Comparison of ENCODE assay signal across 9 mouse cellular contexts in the genomic region with DNA sequence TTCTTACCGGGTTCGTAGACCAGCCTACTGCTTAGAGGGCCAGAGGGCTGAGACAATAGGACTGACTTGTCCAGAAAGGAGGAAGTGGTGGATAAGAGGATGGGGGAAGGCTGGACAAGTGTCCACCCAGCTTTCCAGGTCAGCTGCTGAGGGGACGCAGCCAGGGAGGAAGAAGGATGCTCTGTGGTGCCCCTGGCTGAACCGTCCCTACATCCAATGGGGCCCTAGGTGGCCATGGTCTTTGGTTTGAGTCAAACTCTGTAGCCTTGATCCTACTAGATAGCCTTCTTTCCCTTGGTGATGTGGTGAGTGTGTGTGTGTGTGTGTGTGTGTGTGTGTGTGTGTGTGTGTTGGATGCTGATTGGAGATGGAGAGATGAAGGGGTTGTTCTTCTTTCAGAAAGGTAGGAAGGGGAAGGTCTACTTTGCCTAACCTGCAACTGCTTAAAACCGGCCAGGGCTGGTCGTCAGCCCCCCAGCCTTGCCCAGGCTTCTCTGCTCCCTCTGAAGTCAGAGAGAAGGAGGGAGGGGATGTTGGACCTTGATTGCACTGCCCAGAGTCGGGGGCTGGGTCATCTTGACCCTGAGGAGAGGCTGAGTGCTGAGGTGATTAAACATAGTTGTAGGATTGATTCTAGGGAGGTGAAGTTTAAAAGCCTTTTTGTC. TPM values are rescaled to one million over a fixed set of nuclear protein-coding genes. Genes with fewer than 3 reads are reported as not detected.
A peak's percentile ranks its signal among the peaks of the same experiment; 100 is the strongest.
DNase-seq lines count a peak whose midpoint lies in the region; ATAC-seq and TF ChIP-seq lines count a peak whose summit lies in the region.
"Had no signal": no experiment of that assay in that cellular context is flagged by ENCODE, and none has a peak within 500 bp of the region (broad histone marks: within the 10 kb centered on the region; RNA-seq: fewer than 3 reads in every experiment).

No protein-coding gene starts in this region.

- WGBS in lung, embryonic 15.5 days = 17% methylated on average over 7 of the region's 7 CpGs
- WGBS in forebrain, postnatal 0 days = 26% methylated on average over 7 of the region's 7 CpGs
- WGBS in limb, embryonic 11.5 days = 9% methylated on average over 7 of the region's 7 CpGs
- WGBS in neural tube, embryonic 15.5 days = 17% methylated on average over 7 of the region's 7 CpGs

- no peak for ATAC-seq in lung, embryonic 15.5 days (ENCODE audit: borderline replicate concordance, extremely low read depth, low FRiP score, low TSS enrichment)
- ATAC-seq in forebrain, postnatal 0 days = no peak
- no peak for ATAC-seq in limb, embryonic 11.5 days (ENCODE audit: insufficient number of reproducible peaks, low FRiP score, low TSS enrichment, low read depth)
- ATAC-seq in neural tube, embryonic 15.5 days (ENCODE audit: low FRiP score) = no peak

- peak overlapping the region; percentile 70 for H3K9ac ChIP-seq in lung, embryonic 15.5 days
- no peak overlapping the region for H3K9ac ChIP-seq in forebrain, postnatal 0 days
- peak overlapping the region; percentile 90 for H3K9ac ChIP-seq in limb, embryonic 11.5 days (ENCODE audit: low read length)
- H3K9ac ChIP-seq in neural tube, embryonic 15.5 days (replicated peaks) = no peak overlapping the region

- no peak for DNase-seq in lung, postnatal 25 days (ENCODE audit: low spot score)
- no peak for DNase-seq in forebrain, postnatal 0 days
- no peak for DNase-seq in limb, embryonic 11.5 days (ENCODE audit: low spot score)
- DNase-seq in right cerebral cortex, postnatal 36 days (ENCODE audit: low spot score in 2 of 2) = no peak
- DNase-seq in embryo, embryonic 9.5 days (ENCODE audit: extremely low spot score) = no peak
- DNase-seq in thymus, adult 18-20 months = no peak
- DNase-seq: gastrocnemius, postnatal 25 days had no signal

- H3K27ac ChIP-seq in lung, embryonic 15.5 days = peak overlapping the region; percentile 94
- no peak overlapping the region for H3K27ac ChIP-seq in forebrain, postnatal 0 days (ENCODE audit: low read depth, low read length)
- H3K27ac ChIP-seq in limb, embryonic 11.5 days (replicated peaks; ENCODE audit: low read depth, low read length) = no peak overlapping the region; the same call in 1 of the 2 replicates
- no peak overlapping the region for H3K27ac ChIP-seq in neural tube, embryonic 15.5 days (replicated peaks)

- no peaks in the 10 kb centered on the region for H3K9me3 ChIP-seq in lung, embryonic 15.5 days
- H3K9me3 ChIP-seq in forebrain, postnatal 0 days (ENCODE audit: low read length) = no peaks in the 10 kb centered on the region
- no peaks in the 10 kb centered on the region for H3K9me3 ChIP-seq in limb, embryonic 11.5 days (ENCODE audit: control insufficient read depth, low read length)
- no peaks in the 10 kb centered on the region for H3K9me3 ChIP-seq in neural tube, embryonic 15.5 days (replicated peaks)

- peak overlapping the region; percentile 97 for H3K4me2 ChIP-seq in lung, embryonic 15.5 days
- H3K4me2 ChIP-seq in forebrain, postnatal 0 days (ENCODE audit: low read depth) = 0 out of 2 replicates have a peak overlapping the region, but pooled peaks have one; percentile 97
- H3K4me2 ChIP-seq in limb, embryonic 11.5 days (ENCODE audit: low read depth, severe bottlenecking) = peak overlapping the region; percentile 99
- peak overlapping the region; percentile 97 for H3K4me2 ChIP-seq in neural tube, embryonic 15.5 days

- H3K4me3 ChIP-seq in lung, embryonic 15.5 days = peak overlapping the region; percentile 62
- peak overlapping the region; percentile 52; the same call in 1 of the 2 replicates for H3K4me3 ChIP-seq in forebrain, postnatal 0 days (ENCODE audit: low read depth, low read length)
- peak overlapping the region; percentile 90 for H3K4me3 ChIP-seq in limb, embryonic 11.5 days (ENCODE audit: low read depth, low read length)
- H3K4me3 ChIP-seq in neural tube, embryonic 15.5 days (replicated peaks) = peak overlapping the region; percentile 66

- peaks cover 11% of the 10 kb centered on the region; the same call in 1 of the 2 replicates for H3K27me3 ChIP-seq in lung, embryonic 15.5 days
- H3K27me3 ChIP-seq in forebrain, postnatal 0 days (ENCODE audit: insufficient read depth, low read length) = peaks cover 35% of the 10 kb centered on the region
- no peaks in the 10 kb centered on the region for H3K27me3 ChIP-seq in limb, embryonic 11.5 days (ENCODE audit: control insufficient read depth, insufficient read depth, low read length)
- H3K27me3 ChIP-seq in neural tube, embryonic 15.5 days (replicated peaks) = peaks cover 59% of the 10 kb centered on the region

- H3K4me1 ChIP-seq in lung, embryonic 15.5 days = peaks cover 28% of the 10 kb centered on the region
- no peaks in the 10 kb centered on the region for H3K4me1 ChIP-seq in forebrain, postnatal 0 days (ENCODE audit: insufficient read depth)
- peaks cover 21% of the 10 kb centered on the region for H3K4me1 ChIP-seq in limb, embryonic 11.5 days (ENCODE audit: control insufficient read depth, insufficient read depth, low read length)
- peaks cover 30% of the 10 kb centered on the region for H3K4me1 ChIP-seq in neural tube, embryonic 15.5 days

- H3K36me3 ChIP-seq in lung, embryonic 15.5 days = no peaks in the 10 kb centered on the region
- H3K36me3 ChIP-seq in forebrain, postnatal 0 days (ENCODE audit: insufficient read depth) = no peaks in the 10 kb centered on the region
- H3K36me3 ChIP-seq in limb, embryonic 11.5 days (ENCODE audit: control insufficient read depth, insufficient read depth, low read length) = no peaks in the 10 kb centered on the region
- no peaks in the 10 kb centered on the region for H3K36me3 ChIP-seq in neural tube, embryonic 15.5 days

- no peak for TF ChIP-seq CTCF in forebrain, postnatal 0 days (IDR thresholded peaks at IDR 0.05; ENCODE audit: low read depth)

RNA-seq across cellular contexts. Expression of a gene that starts 2.4 kb away (rescaled TPM):
- polyA plus RNA-seq in lung, embryonic 15.5 days (2015; fragmentation: Nextera tagmentation; extraction: Ambion mirVana) = 35.4 and 36.1 TPM in 2 replicates
- 4.4 and 7.9 TPM in 2 replicates for total RNA-seq in forebrain, postnatal 0 days (2014; rRNA removed)
- 5.5 and 5.8 TPM in 2 replicates for polyA plus RNA-seq in forebrain, postnatal 0 days (2015; fragmentation: Nextera tagmentation; extraction: Ambion mirVana)
- polyA plus RNA-seq in limb, embryonic 11.5 days (2014; fragmentation: Nextera tagmentation; extraction: Ambion mirVana) = 38.8 and 41.1 TPM in 2 replicates
- polyA plus RNA-seq in neural tube, embryonic 15.5 days (2015; fragmentation: Nextera tagmentation; extraction: Ambion mirVana) = 8.8 and 12.0 TPM in 2 replicates

RNA-seq across cellular contexts. Expression of a gene that starts 36.5 kb away (rescaled TPM):
- polyA plus RNA-seq in lung, embryonic 15.5 days (2015; fragmentation: Nextera tagmentation; extraction: Ambion mirVana) = 1.2 and 1.4 TPM in 2 replicates
- 0.86 and 1.0 TPM in 2 replicates for total RNA-seq in forebrain, postnatal 0 days (2014; rRNA removed)
- polyA plus RNA-seq in forebrain, postnatal 0 days (2015; fragmentation: Nextera tagmentation; extraction: Ambion mirVana) = 1.1 and 1.4 TPM in 2 replicates
- polyA plus RNA-seq in limb, embryonic 11.5 days (2014; fragmentation: Nextera tagmentation; extraction: Ambion mirVana) = 0.45 and 0.61 TPM in 2 replicates
- polyA plus RNA-seq in neural tube, embryonic 15.5 days (2015; fragmentation: Nextera tagmentation; extraction: Ambion mirVana) = 0.59 and 1.3 TPM in 2 replicates

RNA-seq across cellular contexts. Expression of a gene that starts 54.6 kb away (rescaled TPM):
- polyA plus RNA-seq in lung, embryonic 15.5 days (2015; fragmentation: Nextera tagmentation; extraction: Ambion mirVana) = not detected in 2 replicates
- not detected in 2 replicates for total RNA-seq in forebrain, postnatal 0 days (2014; rRNA removed)
- polyA plus RNA-seq in forebrain, postnatal 0 days (2015; fragmentation: Nextera tagmentation; extraction: Ambion mirVana) = not detected in 2 replicates
- polyA plus RNA-seq in limb, embryonic 11.5 days (2014; fragmentation: Nextera tagmentation; extraction: Ambion mirVana) = 0.13 TPM in 1 of 2 replicates, not detected in the other
- polyA plus RNA-seq in neural tube, embryonic 15.5 days (2015; fragmentation: Nextera tagmentation; extraction: Ambion mirVana) = not detected in 2 replicates
- total RNA-seq: gastrocnemius, postnatal 25 days had no signal

RNA-seq across cellular contexts. Expression of a gene that starts 57.6 kb away (rescaled TPM):
- 0.71 and 1.1 TPM in 2 replicates for polyA plus RNA-seq in lung, embryonic 15.5 days (2015; fragmentation: Nextera tagmentation; extraction: Ambion mirVana)
- total RNA-seq in forebrain, postnatal 0 days (2014; rRNA removed) = 28.2 and 29.1 TPM in 2 replicates
- 12.0 and 20.1 TPM in 2 replicates for polyA plus RNA-seq in forebrain, postnatal 0 days (2015; fragmentation: Nextera tagmentation; extraction: Ambion mirVana)
- polyA plus RNA-seq in limb, embryonic 11.5 days (2014; fragmentation: Nextera tagmentation; extraction: Ambion mirVana) = 0.09 and 0.65 TPM in 2 replicates
- 14.8 and 21.3 TPM in 2 replicates for polyA plus RNA-seq in neural tube, embryonic 15.5 days (2015; fragmentation: Nextera tagmentation; extraction: Ambion mirVana)
- total RNA-seq: gastrocnemius, postnatal 25 days had no signal

Comparison
In these comparisons a context has a peak if more than half of its experiments do, and no peak if none do; other contexts are left out.
1. H3K9ac ChIP-seq: peak in lung, embryonic 15.5 days (single experiment) and limb, embryonic 11.5 days (single experiment); none in forebrain, postnatal 0 days (single experiment) and neural tube, embryonic 15.5 days (single experiment).
2. Peak in every context shown above with its lines, with median percentiles within 50 percentile points of each other: H3K4me2 ChIP-seq and H3K4me3 ChIP-seq.